Mouse (Mus musculus) hindbrain, postnatal 0 days (tissue): ENCODE data around the gene 7420426K07Rik. TPM values are rescaled to one million over a fixed set of nuclear protein-coding genes. Genes with fewer than 3 reads are reported as not detected.
A peak's percentile ranks its signal among the peaks of the same experiment; 100 is the strongest.

ENCODE experiments used
- ATAC-seq: fragments of 200-750 bp; cut with Nextera tagmentation; 2 replicates; pipeline ENCODE4 v1.8.0; 2017; ENCODE audit warnings: mild to moderate bottlenecking, moderate TSS enrichment, moderate library complexity
- DNase-seq: peaks from one replicate; pipeline ENCODE4 v3.0.0-alpha.2; 2015; ENCODE audit warnings: low spot score
- H3K27ac ChIP-seq: fragments of 300-500 bp; sonication (generic); 2 replicates; pipeline ENCODE4 v1.5.1; 2014; ENCODE audit warnings: mild to moderate bottlenecking
- H3K27me3 ChIP-seq: fragments of 300-500 bp; sonication (generic); 2 replicates; pipeline ENCODE4 v1.6.1; 2014; ENCODE audit warnings: low read length, mixed read lengths; ENCODE audit not compliant: insufficient read depth
- H3K36me3 ChIP-seq: fragments of 300-500 bp; sonication (generic); 2 replicates; pipeline ENCODE4 v1.6.1; 2014; ENCODE audit warnings: low read length, mixed read lengths; ENCODE audit not compliant: insufficient read depth
- H3K4me1 ChIP-seq: fragments of 300-500 bp; sonication (generic); 2 replicates; pipeline ENCODE4 v1.6.1; 2014; ENCODE audit warnings: antibody characterized with exemption, low read length, mixed read lengths; ENCODE audit not compliant: insufficient read depth
- H3K4me2 ChIP-seq: fragments of 300-500 bp; sonication (generic); 2 replicates; pipeline ENCODE4 v1.6.1; 2014; ENCODE audit warnings: low read depth, mild to moderate bottlenecking, low read length, moderate library complexity, mixed read lengths
- H3K4me3 ChIP-seq: fragments of 300-500 bp; sonication (generic); 2 replicates; pipeline ENCODE4 v1.5.1; 2014; ENCODE audit warnings: low read length
- H3K9ac ChIP-seq: fragments of 300-500 bp; sonication (generic); replicated peaks from 2 replicates; pipeline ENCODE4 v1.6.1; 2014; ENCODE audit warnings: mild to moderate bottlenecking, low read length, moderate library complexity, mixed read lengths
- H3K9me3 ChIP-seq: fragments of 300-500 bp; sonication (generic); 2 replicates; pipeline ENCODE4 v1.6.1; 2016; ENCODE audit warnings: low read length, mixed read lengths
- CTCF ChIP-seq: IDR thresholded peaks from 2 replicates; pipeline ENCODE4 v1.5.1; 2016; ENCODE audit warnings: antibody characterized with exemption, control low read depth, low read depth
- WGBS: fragments of 180-500 bp; shearing (Covaris S2); extraction: QIAGEN DNeasy Blood & Tissue Kit; methylation state at CpG from one replicate; pipeline ENCODE4 v1.1.7; 2014; 5-methylcytosine and 5-hydroxymethylcytosine counted together
- polyA plus RNA-seq: library from polyadenylated mRNA; unstranded; fragments of >200 nt; fragmentation: Nextera tagmentation; extraction: Ambion mirVana; gene quantifications from 2 replicates; pipeline ENCODE4 v1.2.1, GENCODE M21; 2015
- total RNA-seq: library from RNA; depleted of rRNA; stranded (reverse); fragments of >200 nt; gene quantifications from 2 replicates; pipeline ENCODE4 v1.2.3, GENCODE M21; 2014

Gene 7420426K07Rik
- total and polyA plus RNA-seq, 2 experiments from 2014 or later, result not detected

DNA sequence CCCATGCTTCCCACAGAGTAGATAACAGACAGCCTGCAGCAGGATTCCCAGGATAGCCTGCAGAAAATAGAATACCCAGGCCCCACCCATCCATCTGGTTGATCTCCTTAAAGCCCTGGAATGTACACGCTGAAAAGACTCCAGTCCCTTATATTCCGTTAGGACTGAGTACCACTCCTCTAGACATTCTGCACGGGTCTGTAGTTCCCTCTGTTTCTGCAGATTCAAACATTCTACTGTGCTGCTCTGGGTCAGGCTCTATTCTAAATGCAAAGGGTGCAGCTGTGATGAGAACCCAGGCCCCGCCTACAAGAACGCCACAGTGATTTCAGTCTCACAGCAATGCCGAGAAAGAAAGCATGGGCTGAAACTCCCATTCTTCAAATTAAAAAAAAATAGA is 20.2 kb downstream of the 7420426K07Rik start:
- H3K36me3 ChIP-seq, result no peaks in the 10 kb centered on the region
- TF ChIP-seq CTCF, result no peak
- no peak overlapping the region for H3K4me2 ChIP-seq
- no peaks in the 10 kb centered on the region for H3K9me3 ChIP-seq
- no peaks in the 10 kb centered on the region for H3K27me3 ChIP-seq
- no peaks in the 10 kb centered on the region for H3K4me1 ChIP-seq
- 33% methylated on average over 6 of the region's 6 CpGs for WGBS
- H3K4me3 ChIP-seq, result no peak overlapping the region
- ATAC-seq (no peak), DNase-seq (no peak)
- H3K27ac ChIP-seq, result no peak overlapping the region
- no peak overlapping the region for H3K9ac ChIP-seq

DNA sequence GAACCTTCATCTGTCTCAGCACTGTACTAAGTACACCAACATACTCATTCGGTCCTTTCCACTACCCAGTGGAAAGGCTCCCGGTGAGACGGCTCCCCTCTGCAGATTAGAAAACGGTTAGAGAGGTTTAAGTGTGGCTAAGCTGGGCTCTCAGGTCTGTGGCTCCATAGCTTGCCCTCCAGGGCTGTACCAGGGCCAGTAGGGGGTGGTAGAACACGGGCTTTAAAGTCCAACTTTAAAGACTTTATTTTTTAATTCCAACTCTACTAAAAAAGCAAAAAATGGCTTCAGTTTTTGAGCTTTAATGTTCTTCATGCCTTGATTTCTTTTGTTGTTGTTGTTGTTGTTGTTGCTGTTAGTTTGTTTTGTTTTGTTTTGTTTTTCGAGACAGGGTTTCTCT is 21.3 kb downstream of the 7420426K07Rik start:
- no peak for DNase-seq
- no peak for TF ChIP-seq CTCF
- H3K27ac ChIP-seq, result no peak overlapping the region
- H3K36me3 ChIP-seq, result no peaks in the 10 kb centered on the region
- no peaks in the 10 kb centered on the region for H3K9me3 ChIP-seq
- no peak for ATAC-seq
- WGBS, result 68% methylated on average over 6 of the region's 6 CpGs
- no peaks in the 10 kb centered on the region for H3K27me3 ChIP-seq
- no peaks in the 10 kb centered on the region for H3K4me1 ChIP-seq
- no peak overlapping the region for H3K4me3 ChIP-seq
- H3K4me2 ChIP-seq, result no peak overlapping the region
- no peak overlapping the region for H3K9ac ChIP-seq

DNA sequence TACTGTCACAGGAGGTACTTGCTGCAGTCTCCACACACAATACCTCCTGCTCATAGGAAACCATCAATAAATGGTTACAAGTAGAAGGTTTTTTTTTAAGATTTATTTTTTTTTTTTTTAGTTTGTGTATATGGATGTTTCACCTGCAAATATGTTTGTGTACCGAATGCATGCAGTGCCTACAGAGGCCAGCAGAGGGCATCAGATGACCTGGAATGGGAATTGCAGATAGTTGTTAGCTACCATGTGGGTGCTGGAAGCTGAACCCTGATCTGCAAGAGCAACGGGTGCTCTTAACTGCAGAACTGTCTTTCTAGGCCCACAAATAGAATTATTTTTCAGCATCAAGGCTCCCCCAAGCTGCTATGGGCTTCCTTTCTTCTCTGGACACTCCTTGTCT is 26.6 kb downstream of the 7420426K07Rik start:
- Histone ChIP-seq H3K4me3 (no peak overlapping the region), H3K27me3 (no peaks in the 10 kb centered on the region), H3K4me2 (no peak overlapping the region), H3K27ac (no peak overlapping the region), H3K4me1 (no peaks in the 10 kb centered on the region), H3K36me3 (no peaks in the 10 kb centered on the region), H3K9me3 (0 out of 2 replicates have a peak, but pooled peaks cover 2% of the 10 kb centered on the region), H3K9ac (no peak overlapping the region)
- DNase-seq (no peak), ATAC-seq (no peak)
- WGBS, result 93% methylated on average over 2 of the region's 2 CpGs
- peak; percentile 34 for TF ChIP-seq CTCF

DNA sequence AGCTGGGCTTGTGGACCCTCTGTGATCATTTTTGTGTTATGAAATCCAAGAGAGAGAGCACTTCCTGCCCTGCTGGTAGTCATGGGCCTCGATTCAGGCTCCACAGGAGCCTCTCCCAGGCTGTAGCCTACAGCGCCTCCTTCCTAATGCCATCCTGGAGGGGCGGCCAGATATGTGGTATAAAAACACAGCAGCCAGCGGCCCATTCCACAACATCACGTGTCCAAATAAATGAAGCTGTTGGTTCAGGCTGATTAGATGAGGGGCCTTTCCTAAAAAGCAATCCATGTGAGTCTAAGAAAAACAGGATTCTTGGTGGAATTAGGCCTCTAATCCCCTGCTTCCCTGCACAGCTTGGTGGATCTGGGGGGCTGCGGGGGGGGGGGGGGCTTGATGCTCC is 30.0 kb downstream of the 7420426K07Rik start:
- H3K36me3 ChIP-seq, result no peaks in the 10 kb centered on the region
- H3K4me2 ChIP-seq, result no peak overlapping the region
- H3K4me3 ChIP-seq, result no peak overlapping the region
- DNase-seq (no peak), ATAC-seq (no peak)
- no peak overlapping the region for H3K27ac ChIP-seq
- 31% methylated on average over 6 of the region's 6 CpGs for WGBS
- 0 out of 2 replicates have a peak, but pooled peaks cover 2% of the 10 kb centered on the region for H3K9me3 ChIP-seq
- no peaks in the 10 kb centered on the region; the same call in 1 of the 2 replicates for H3K27me3 ChIP-seq
- H3K9ac ChIP-seq, result no peak overlapping the region
- TF ChIP-seq CTCF, result no peak
- no peaks in the 10 kb centered on the region for H3K4me1 ChIP-seq

DNA sequence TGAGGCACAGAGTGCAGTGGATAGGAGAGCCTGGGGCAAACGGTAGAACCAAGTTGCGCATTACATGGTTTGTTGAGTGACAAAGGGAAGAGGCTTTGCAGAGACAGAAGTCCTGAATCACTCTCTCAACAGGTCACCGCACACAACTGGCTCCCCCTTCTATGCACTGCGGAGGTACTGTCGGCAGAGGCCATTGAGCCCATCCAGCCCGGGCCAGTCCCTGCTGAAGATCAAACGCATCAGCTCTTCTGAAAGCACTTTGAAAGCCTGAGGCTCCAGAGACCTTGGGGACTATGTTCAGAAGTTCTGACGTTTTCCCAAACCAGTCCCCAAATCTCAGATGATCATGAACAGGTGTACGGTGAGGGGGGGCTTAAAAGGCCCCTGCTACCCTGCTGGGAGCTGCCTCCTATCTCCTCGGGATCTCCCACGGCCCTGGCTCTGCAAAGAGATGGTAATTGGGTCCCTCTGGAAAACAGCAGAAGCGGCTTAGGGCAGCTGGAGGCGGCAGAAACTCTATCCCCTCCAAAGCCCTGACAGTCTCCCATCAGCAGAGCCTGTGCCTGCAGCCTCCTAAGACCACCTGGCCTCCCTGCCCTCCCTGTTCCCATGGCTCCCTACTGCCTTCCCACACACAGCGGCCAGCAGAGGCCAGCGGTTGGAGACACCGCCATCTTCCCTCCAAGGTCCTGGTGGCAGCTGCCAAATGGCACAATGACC is 32.4 kb downstream of the 7420426K07Rik start:
- H3K4me2 ChIP-seq, result no peak overlapping the region
- no peak overlapping the region for H3K27ac ChIP-seq
- DNase-seq (no peak), ATAC-seq (no peak)
- no peaks in the 10 kb centered on the region; the same call in 1 of the 2 replicates for H3K27me3 ChIP-seq
- no peaks in the 10 kb centered on the region for H3K36me3 ChIP-seq
- no peaks in the 10 kb centered on the region for H3K9me3 ChIP-seq
- H3K4me1 ChIP-seq, result no peaks in the 10 kb centered on the region
- no peak overlapping the region for H3K4me3 ChIP-seq
- H3K9ac ChIP-seq, result no peak overlapping the region
- WGBS, result 24% methylated on average over 16 of the region's 16 CpGs
- TF ChIP-seq CTCF, result no peak

DNA sequence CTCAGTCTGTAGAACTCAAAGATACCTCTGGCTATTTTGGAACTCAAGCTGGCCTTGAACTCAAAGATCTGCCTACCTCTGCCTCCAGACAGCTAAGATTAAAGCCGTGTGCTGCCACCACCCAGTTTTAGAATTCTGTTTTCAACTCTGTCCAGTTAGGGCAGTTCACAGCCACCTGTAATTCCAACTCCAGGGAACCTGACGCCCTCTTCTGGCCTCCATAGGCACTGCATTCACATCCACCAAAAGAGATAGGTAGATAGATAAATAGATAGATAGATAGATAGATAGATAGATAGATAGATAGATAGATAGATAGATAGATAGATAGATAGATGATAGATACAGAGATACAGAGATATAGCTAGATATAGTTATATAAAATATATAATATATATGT is 36.4 kb downstream of the 7420426K07Rik start:
- ATAC-seq, result no peak
- no peaks in the 10 kb centered on the region for H3K9me3 ChIP-seq
- no peak overlapping the region for H3K4me3 ChIP-seq
- no peaks in the 10 kb centered on the region for H3K4me1 ChIP-seq
- no peak overlapping the region for H3K4me2 ChIP-seq
- no peaks in the 10 kb centered on the region; the same call in 1 of the 2 replicates for H3K27me3 ChIP-seq
- WGBS, result 27% methylated on average over 2 of the region's 2 CpGs
- no peaks in the 10 kb centered on the region for H3K36me3 ChIP-seq
- H3K27ac ChIP-seq, result no peak overlapping the region
- TF ChIP-seq CTCF, result peak; percentile 54
- no peak overlapping the region for H3K9ac ChIP-seq
- no peak for DNase-seq
